Mouse (Mus musculus): Measurements from ENCODE around the gene Dock2. TPM values are rescaled to one million over a fixed set of nuclear protein-coding genes. Genes with fewer than 3 reads are reported as not detected.
A peak's percentile ranks its signal among the peaks of the same experiment; 100 is the strongest.

Gene Dock2
- polyA plus RNA-seq, 2 experiments = 1.6 to 2.6 TPM

DNA sequence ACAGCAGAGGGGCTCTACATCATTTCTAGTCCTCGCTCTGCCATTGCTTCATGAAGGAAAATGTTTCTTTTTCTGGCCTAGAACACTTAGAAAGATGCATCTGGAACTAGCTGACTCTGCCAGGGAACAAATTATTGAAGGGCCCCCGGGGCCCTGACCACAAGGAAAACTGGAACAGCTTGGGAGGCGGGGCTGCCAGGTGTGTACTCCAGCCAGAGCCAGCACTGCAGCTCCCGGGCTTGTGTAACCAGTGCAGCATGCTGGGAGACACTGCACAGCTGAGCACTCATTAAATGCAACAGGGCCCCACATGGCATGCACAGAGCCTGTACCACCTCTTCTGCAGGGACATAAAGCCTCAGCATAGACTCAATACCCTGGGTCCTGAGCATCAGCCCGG is 265.1 kb downstream of the Dock2 start:
- Histone ChIP-seq H3K27me3 (ENCODE audit: control insufficient read depth, insufficient read depth, low read length) (no peaks in the 10 kb centered on the region), H3K9ac (ENCODE audit: low read depth, low read length, severe bottlenecking) (no peak overlapping the region), H3K27ac (replicated peaks; ENCODE audit: low read depth, low read length) (no peak overlapping the region), H3K4me3 (replicated peaks; ENCODE audit: low read length) (no peak overlapping the region), H3K36me3 (ENCODE audit: control insufficient read depth, insufficient read depth, low read length) (no peaks in the 10 kb centered on the region), H3K4me2 (replicated peaks; ENCODE audit: low read depth, low read length, severe bottlenecking) (no peak overlapping the region), H3K4me1 (ENCODE audit: control insufficient read depth, insufficient read depth, low read length) (0 out of 2 replicates have a peak, but pooled peaks cover 6% of the 10 kb centered on the region), H3K9me3 (ENCODE audit: control insufficient read depth, low read length) (no peaks in the 10 kb centered on the region)
- ATAC-seq (ENCODE audit: low FRiP score, low read depth) (no peak), DNase-seq (ENCODE audit: low spot score) (peak; percentile 6)
- 35% methylated on average over 5 of the region's 5 CpGs for WGBS
- TF ChIP-seq POLR2A (IDR thresholded peaks at IDR 0.05; ENCODE audit: borderline replicate concordance, extremely low read depth, insufficient read depth, insufficient read length) = no peak

DNA sequence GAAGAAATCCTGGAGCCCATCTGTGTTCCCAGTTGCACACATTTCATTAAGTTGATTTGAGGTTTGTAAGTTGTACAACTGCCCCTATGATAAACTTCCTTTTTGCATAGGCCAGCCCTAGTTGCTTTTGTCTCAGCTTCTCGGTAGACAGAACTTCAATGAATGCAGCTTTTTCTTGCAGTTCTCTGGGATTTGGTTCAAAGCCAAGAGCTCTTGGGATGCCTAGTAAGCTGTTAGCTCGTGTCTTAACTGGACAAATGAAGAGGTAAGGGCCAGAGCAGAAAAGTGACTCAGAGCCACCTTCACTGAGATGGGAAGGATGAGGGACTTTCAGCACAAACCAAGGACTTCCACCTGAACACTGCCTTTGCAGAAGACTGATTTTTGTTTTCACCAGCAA is 266.7 kb downstream of the Dock2 start:
- no peaks in the 10 kb centered on the region for H3K9me3 ChIP-seq (ENCODE audit: control insufficient read depth, low read length)
- no peak for ATAC-seq (ENCODE audit: low FRiP score, low read depth)
- H3K27me3 ChIP-seq (ENCODE audit: control insufficient read depth, insufficient read depth, low read length) = no peaks in the 10 kb centered on the region
- H3K4me2 ChIP-seq (replicated peaks; ENCODE audit: low read depth, low read length, severe bottlenecking) = no peak overlapping the region
- WGBS = 63% methylated on average over 2 of the region's 2 CpGs
- H3K4me3 ChIP-seq (replicated peaks; ENCODE audit: low read length) = no peak overlapping the region
- 0 out of 2 replicates have a peak, but pooled peaks cover 6% of the 10 kb centered on the region for H3K4me1 ChIP-seq (ENCODE audit: control insufficient read depth, insufficient read depth, low read length)
- no peak overlapping the region for H3K9ac ChIP-seq (ENCODE audit: low read depth, low read length, severe bottlenecking)
- no peak for TF ChIP-seq POLR2A (IDR thresholded peaks at IDR 0.05; ENCODE audit: borderline replicate concordance, extremely low read depth, insufficient read depth, insufficient read length)
- no peak for DNase-seq (ENCODE audit: low spot score)
- H3K36me3 ChIP-seq (ENCODE audit: control insufficient read depth, insufficient read depth, low read length) = no peaks in the 10 kb centered on the region
- no peak overlapping the region for H3K27ac ChIP-seq (replicated peaks; ENCODE audit: low read depth, low read length)

DNA sequence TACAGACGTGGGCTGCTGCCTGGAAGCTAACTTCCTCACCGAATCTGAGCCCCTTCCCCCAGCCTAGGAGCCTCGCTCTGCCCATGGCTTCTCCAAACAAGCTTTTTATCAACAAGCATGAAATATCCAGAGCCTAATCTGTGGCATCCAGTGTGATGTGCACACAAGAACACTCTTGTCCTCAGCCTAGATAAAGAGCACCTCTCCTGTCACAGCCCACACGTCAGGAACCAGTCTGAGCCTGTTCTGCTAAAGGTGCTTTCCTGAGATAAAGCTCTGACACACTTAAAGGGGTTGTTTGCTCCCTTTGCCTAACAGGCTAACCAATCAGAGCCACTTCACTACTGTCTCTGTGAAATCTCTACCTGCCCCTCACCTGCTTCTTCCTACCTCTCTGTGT is 268.4 kb downstream of the Dock2 start:
- Histone ChIP-seq H3K4me2 (replicated peaks; ENCODE audit: low read depth, low read length, severe bottlenecking) (no peak overlapping the region), H3K27me3 (ENCODE audit: control insufficient read depth, insufficient read depth, low read length) (no peaks in the 10 kb centered on the region), H3K4me3 (replicated peaks; ENCODE audit: low read length) (no peak overlapping the region), H3K9ac (ENCODE audit: low read depth, low read length, severe bottlenecking) (no peak overlapping the region), H3K9me3 (ENCODE audit: control insufficient read depth, low read length) (no peaks in the 10 kb centered on the region), H3K36me3 (ENCODE audit: control insufficient read depth, insufficient read depth, low read length) (no peaks in the 10 kb centered on the region), H3K27ac (replicated peaks; ENCODE audit: low read depth, low read length) (no peak overlapping the region), H3K4me1 (ENCODE audit: control insufficient read depth, insufficient read depth, low read length) (0 out of 2 replicates have a peak, but pooled peaks cover 6% of the 10 kb centered on the region)
- ATAC-seq (ENCODE audit: low FRiP score, low read depth) (no peak), DNase-seq (ENCODE audit: low spot score) (peak; percentile 12)
- TF ChIP-seq POLR2A (IDR thresholded peaks at IDR 0.05; ENCODE audit: borderline replicate concordance, extremely low read depth, insufficient read depth, insufficient read length) = no peak
- WGBS = 49% methylated on average over 4 of the region's 4 CpGs

DNA sequence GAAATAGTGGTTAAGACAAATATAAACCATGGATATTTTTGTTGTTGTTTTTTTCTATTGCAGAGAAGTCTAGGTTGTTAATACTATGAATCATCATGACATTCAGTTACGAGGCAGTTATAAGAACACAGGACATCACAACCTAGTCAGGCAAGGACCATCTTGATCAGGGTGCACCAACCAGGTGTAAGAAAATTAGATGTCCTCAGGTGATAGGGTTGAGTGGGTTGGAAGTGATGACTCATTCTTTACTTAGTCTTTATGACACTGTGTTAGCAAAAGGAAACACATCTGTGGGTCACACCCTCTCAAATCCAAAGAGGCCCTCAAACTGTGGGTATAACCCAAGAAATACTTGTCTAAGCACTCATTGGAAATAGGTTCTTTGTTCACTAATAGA is 277.3 kb downstream of the Dock2 start:
- Histone ChIP-seq H3K27ac (replicated peaks; ENCODE audit: low read depth, low read length) (no peak overlapping the region), H3K4me3 (replicated peaks; ENCODE audit: low read length) (no peak overlapping the region), H3K4me2 (replicated peaks; ENCODE audit: low read depth, low read length, severe bottlenecking) (no peak overlapping the region), H3K27me3 (ENCODE audit: control insufficient read depth, insufficient read depth, low read length) (no peaks in the 10 kb centered on the region), H3K4me1 (ENCODE audit: control insufficient read depth, insufficient read depth, low read length) (no peaks in the 10 kb centered on the region), H3K9ac (ENCODE audit: low read depth, low read length, severe bottlenecking) (no peak overlapping the region), H3K9me3 (ENCODE audit: control insufficient read depth, low read length) (no peaks in the 10 kb centered on the region), H3K36me3 (ENCODE audit: control insufficient read depth, insufficient read depth, low read length) (no peaks in the 10 kb centered on the region)
- no peak for TF ChIP-seq POLR2A (IDR thresholded peaks at IDR 0.05; ENCODE audit: borderline replicate concordance, extremely low read depth, insufficient read depth, insufficient read length)
- ATAC-seq (ENCODE audit: low FRiP score, low read depth) (no peak), DNase-seq (ENCODE audit: low spot score) (no peak)
- WGBS = 87% methylated on average over 1 of the region's 1 CpGs

DNA sequence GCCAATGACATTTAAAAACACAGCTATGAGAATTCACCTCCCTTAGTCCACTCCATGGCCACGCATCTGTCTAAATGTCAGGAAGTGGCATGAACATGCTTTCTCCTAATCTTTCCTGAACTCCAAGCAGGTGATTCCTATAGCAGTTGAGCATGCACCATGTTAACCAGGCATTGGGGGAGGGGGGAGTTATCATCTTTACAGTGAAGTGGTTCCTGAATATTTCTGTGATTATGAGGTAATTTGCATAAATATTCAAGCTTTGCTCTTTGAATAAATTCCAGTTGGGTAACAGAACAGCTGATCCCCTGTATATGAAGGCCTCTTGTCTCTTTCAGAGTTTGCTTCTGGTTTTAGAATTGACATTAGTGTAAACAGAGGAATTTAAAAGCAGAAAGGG is 284.0 kb downstream of the Dock2 start:
- H3K4me1 ChIP-seq (ENCODE audit: control insufficient read depth, insufficient read depth, low read length) = no peaks in the 10 kb centered on the region

DNA sequence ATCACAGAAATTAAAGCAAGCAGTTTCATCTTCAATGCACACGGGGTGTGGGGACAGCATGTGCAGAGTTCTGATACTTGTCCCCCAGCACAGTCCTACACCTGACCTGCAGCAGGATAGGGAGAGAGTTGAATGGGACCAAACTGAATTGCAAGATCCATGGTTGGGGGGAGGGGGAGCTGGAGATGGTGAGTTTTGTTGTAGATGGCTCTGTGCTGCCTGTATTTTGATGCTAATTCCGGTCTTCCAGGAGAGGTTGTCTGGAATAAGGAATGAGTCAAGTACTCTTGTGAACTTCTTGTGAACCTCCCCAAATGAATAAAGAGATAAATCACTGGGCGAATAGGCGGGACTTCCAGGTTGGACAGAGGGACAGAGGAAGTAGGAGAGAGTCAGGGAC is 289.0 kb downstream of the Dock2 start:
- Histone ChIP-seq H3K36me3 (ENCODE audit: control insufficient read depth, insufficient read depth, low read length) (no peaks in the 10 kb centered on the region), H3K9me3 (ENCODE audit: control insufficient read depth, low read length) (no peaks in the 10 kb centered on the region), H3K27me3 (ENCODE audit: control insufficient read depth, insufficient read depth, low read length) (no peaks in the 10 kb centered on the region), H3K9ac (ENCODE audit: low read depth, low read length, severe bottlenecking) (no peak overlapping the region), H3K4me3 (replicated peaks; ENCODE audit: low read length) (no peak overlapping the region), H3K4me1 (ENCODE audit: control insufficient read depth, insufficient read depth, low read length) (no peaks in the 10 kb centered on the region), H3K4me2 (replicated peaks; ENCODE audit: low read depth, low read length, severe bottlenecking) (no peak overlapping the region), H3K27ac (replicated peaks; ENCODE audit: low read depth, low read length) (no peak overlapping the region)
- TF ChIP-seq POLR2A (IDR thresholded peaks at IDR 0.05; ENCODE audit: borderline replicate concordance, extremely low read depth, insufficient read depth, insufficient read length) = no peak
- DNase-seq (ENCODE audit: low spot score) (no peak), ATAC-seq (ENCODE audit: low FRiP score, low read depth) (no peak)
- WGBS = 81% methylated on average over 4 of the region's 4 CpGs

More for the DNA sequence above, 284.0 kb downstream of the Dock2 start:
- Histone ChIP-seq H3K27me3 (ENCODE audit: control insufficient read depth, insufficient read depth, low read length) (no peaks in the 10 kb centered on the region), H3K27ac (replicated peaks; ENCODE audit: low read depth, low read length) (no peak overlapping the region), H3K9me3 (ENCODE audit: control insufficient read depth, low read length) (no peaks in the 10 kb centered on the region), H3K9ac (ENCODE audit: low read depth, low read length, severe bottlenecking) (no peak overlapping the region), H3K4me2 (replicated peaks; ENCODE audit: low read depth, low read length, severe bottlenecking) (no peak overlapping the region), H3K4me3 (replicated peaks; ENCODE audit: low read length) (no peak overlapping the region), H3K36me3 (ENCODE audit: control insufficient read depth, insufficient read depth, low read length) (no peaks in the 10 kb centered on the region)
- DNase-seq (ENCODE audit: low spot score) (no peak), ATAC-seq (ENCODE audit: low FRiP score, low read depth) (no peak)
- WGBS = 95% methylated on average over 1 of the region's 1 CpGs
- TF ChIP-seq POLR2A (IDR thresholded peaks at IDR 0.05; ENCODE audit: borderline replicate concordance, extremely low read depth, insufficient read depth, insufficient read length) = no peak
